Mouse (Mus musculus) midbrain, embryonic 13.5 days (tissue): ENCODE results near the gene Sh3gl1. TPM values are rescaled to one million over a fixed set of nuclear protein-coding genes. Genes with fewer than 3 reads are reported as not detected.
"Not testable (repeated sequence)": the region's sequence is repeated elsewhere in the genome, so short reads cannot be mapped to it uniquely, and the experiment has no call there.

Experiments
- ATAC-seq: fragments of 200-750 bp; cut with Nextera tagmentation; 2 replicates; pipeline ENCODE4 v1.8.0; 2017; ENCODE audit warnings: mild to moderate bottlenecking, moderate TSS enrichment, moderate library complexity
- H3K27ac ChIP-seq: fragments of 300-500 bp; sonication (generic); 2 replicates; pipeline ENCODE4 v1.5.1; 2015; ENCODE audit warnings: inconsistent platforms, mild to moderate bottlenecking, moderate library complexity
- H3K27me3 ChIP-seq: fragments of 300-500 bp; sonication (generic); 2 replicates; pipeline ENCODE4 v1.6.1; 2015; ENCODE audit warnings: mild to moderate bottlenecking, inconsistent platforms
- H3K36me3 ChIP-seq: fragments of 300-500 bp; sonication (generic); 2 replicates; pipeline ENCODE4 v1.6.1; 2015; ENCODE audit warnings: mild to moderate bottlenecking, inconsistent platforms
- H3K4me1 ChIP-seq: fragments of 300-500 bp; sonication (generic); replicated peaks from 2 replicates; pipeline ENCODE4 v1.6.1; 2015; ENCODE audit warnings: inconsistent platforms
- H3K4me2 ChIP-seq: fragments of 300-500 bp; sonication (generic); replicated peaks from 2 replicates; pipeline ENCODE4 v1.6.1; 2015; ENCODE audit warnings: moderate library complexity, mild to moderate bottlenecking, inconsistent platforms
- H3K4me3 ChIP-seq: fragments of 300-500 bp; sonication (generic); replicated peaks from 2 replicates; pipeline ENCODE4 v1.5.1; 2015; ENCODE audit warnings: mild to moderate bottlenecking, inconsistent platforms
- H3K9ac ChIP-seq: fragments of 300-500 bp; sonication (generic); replicated peaks from 2 replicates; pipeline ENCODE4 v1.6.1; 2015; ENCODE audit warnings: mild to moderate bottlenecking, inconsistent platforms
- H3K9me3 ChIP-seq: fragments of 300-500 bp; sonication (generic); 2 replicates; pipeline ENCODE4 v1.6.1; 2016; ENCODE audit warnings: mild to moderate bottlenecking, inconsistent platforms
- WGBS: fragments of 180-500 bp; shearing (Covaris S2); methylation state at CpG from one replicate; pipeline ENCODE4 v1.1.7; 2015; 5-methylcytosine and 5-hydroxymethylcytosine counted together
- polyA plus RNA-seq: library from polyadenylated mRNA; unstranded; fragments of >200 nt; fragmentation: Nextera tagmentation; extraction: Ambion mirVana; gene quantifications from 2 replicates; pipeline ENCODE4 v1.2.1, GENCODE M21; 2015

Sh3gl1 gene
- 113 and 123 TPM in 2 replicates for polyA plus RNA-seq

- Histone ChIP-seq H3K4me1 (peaks cover 55% of the 10 kb centered on the region), H3K27ac (peak within 1 kb of the TSS; percentile 90), H3K9me3 (no peaks in the 10 kb centered on the region), H3K4me2 (peak within 1 kb of the TSS; percentile 68), H3K27me3 (no peaks in the 10 kb centered on the region), H3K4me3 (peak within 1 kb of the TSS; percentile 88), H3K9ac (peak within 1 kb of the TSS; percentile 90), H3K36me3 (peaks cover 27% of the 10 kb centered on the region)
- under 1% methylated on average over 74 of the region's 74 CpGs for WGBS
- peak; percentile 89 for ATAC-seq
Measured at GRCm38 (mm10) chr17:56036176-56036900, at the start of gene Sh3gl1. TSS of gene Sh3gl1 (minus strand) at chr17:56036635.

- Histone ChIP-seq H3K27ac (peak overlapping the region; percentile 76), H3K4me3 (peak overlapping the region; percentile 86), H3K4me1 (peaks cover 32% of the 10 kb centered on the region), H3K27me3 (no peaks in the 10 kb centered on the region), H3K9ac (peak overlapping the region; percentile 84), H3K4me2 (peak overlapping the region; percentile 100), H3K9me3 (no peaks in the 10 kb centered on the region), H3K36me3 (peaks cover 28% of the 10 kb centered on the region)
- 3% methylated on average over 8 of the region's 8 CpGs for WGBS
- peak; percentile 64 for ATAC-seq
Measured at GRCm38 (mm10) chr17:56080781-56081585, 44.5 kb upstream of the Sh3gl1 start.

- H3K27ac ChIP-seq, result peak overlapping the region; percentile 79
- H3K9me3 ChIP-seq, result no peaks in the 10 kb centered on the region
- no peaks in the 10 kb centered on the region for H3K27me3 ChIP-seq
- H3K4me3 ChIP-seq, result peak overlapping the region; percentile 86
- peaks cover 37% of the 10 kb centered on the region for H3K4me1 ChIP-seq
- 1% methylated on average over 11 of the region's 11 CpGs for WGBS
- no peak for ATAC-seq
- H3K36me3 ChIP-seq, result peaks cover 20% of the 10 kb centered on the region
- peak overlapping the region; percentile 84 for H3K9ac ChIP-seq
- peak overlapping the region; percentile 100 for H3K4me2 ChIP-seq
Measured at GRCm38 (mm10) chr17:56079921-56080320, 43.5 kb upstream of the Sh3gl1 start.

- peak within 1 kb of the TSS; percentile 84 for H3K9ac ChIP-seq
- H3K27ac ChIP-seq, result peak within 1 kb of the TSS; percentile 79
- ATAC-seq, result peak; percentile 95
- H3K36me3 ChIP-seq, result peaks cover 17% of the 10 kb centered on the region
- under 1% methylated on average over 61 of the region's 61 CpGs for WGBS
- H3K27me3 ChIP-seq, result no peaks in the 10 kb centered on the region
- H3K4me1 ChIP-seq, result peaks cover 38% of the 10 kb centered on the region
- peak within 1 kb of the TSS; percentile 100 for H3K4me2 ChIP-seq
- peak within 1 kb of the TSS; percentile 86 for H3K4me3 ChIP-seq
- no peaks in the 10 kb centered on the region for H3K9me3 ChIP-seq
Measured at GRCm38 (mm10) chr17:56078880-56079795, 42.7 kb upstream of the Sh3gl1 start, which contains the start of gene Hdgfl2. TSS of gene Hdgfl2 (plus strand) at chr17:56079634.

- not testable (repeated sequence) for H3K27ac ChIP-seq, H3K27me3 ChIP-seq, ATAC-seq, H3K9ac ChIP-seq, H3K9me3 ChIP-seq
- Histone ChIP-seq H3K4me3 (peak overlapping the region; percentile 13; the same call in 1 of the 2 replicates), H3K4me2 (peak overlapping the region; percentile 34), H3K4me1 (peaks cover 44% of the 10 kb centered on the region), H3K36me3 (peaks cover 12% of the 10 kb centered on the region)
- WGBS, result 65% methylated on average over 9 of the region's 9 CpGs
Measured at GRCm38 (mm10) chr17:56078361-56078760, 41.9 kb upstream of the Sh3gl1 start.

GRCm38 (mm10) chr17:56077523-56077922, 41.1 kb upstream of the Sh3gl1 start:
- no peak for ATAC-seq
- no peaks in the 10 kb centered on the region for H3K27me3 ChIP-seq
- H3K4me2 ChIP-seq, result no peak overlapping the region
- no peak overlapping the region for H3K9ac ChIP-seq
- H3K27ac ChIP-seq, result no peak overlapping the region
- WGBS, result 92% methylated on average over 5 of the region's 5 CpGs
- H3K9me3 ChIP-seq, result no peaks in the 10 kb centered on the region
- peaks cover 41% of the 10 kb centered on the region for H3K4me1 ChIP-seq
- H3K36me3 ChIP-seq, result peaks cover 12% of the 10 kb centered on the region
- no peak overlapping the region for H3K4me3 ChIP-seq

- Histone ChIP-seq H3K36me3 (peaks cover 33% of the 10 kb centered on the region), H3K4me2 (peak within 1 kb of the TSS; percentile 73), H3K27ac (peak within 1 kb of the TSS; percentile 92), H3K27me3 (no peaks in the 10 kb centered on the region), H3K9ac (peak within 1 kb of the TSS; percentile 86), H3K4me1 (peaks cover 14% of the 10 kb centered on the region), H3K4me3 (peak within 1 kb of the TSS; percentile 80), H3K9me3 (no peaks in the 10 kb centered on the region)
- WGBS, result under 1% methylated on average over 35 of the region's 35 CpGs
- ATAC-seq, result peak; percentile 66
Measured at GRCm38 (mm10) chr17:56074827-56075208, 38.4 kb upstream of the Sh3gl1 start, which contains the start of gene Ubxn6. TSS of gene Ubxn6 (minus strand) at chr17:56075028.

- no peaks in the 10 kb centered on the region for H3K27me3 ChIP-seq
- H3K36me3 ChIP-seq, result peaks cover 39% of the 10 kb centered on the region
- 7% methylated on average over 22 of the region's 22 CpGs for WGBS
- no peaks in the 10 kb centered on the region for H3K9me3 ChIP-seq
- H3K4me2 ChIP-seq, result peak overlapping the region; percentile 73
- peak; percentile 1 for ATAC-seq
- peak overlapping the region; percentile 92 for H3K27ac ChIP-seq
- peak overlapping the region; percentile 80 for H3K4me3 ChIP-seq
- H3K4me1 ChIP-seq, result peaks cover 14% of the 10 kb centered on the region
- H3K9ac ChIP-seq, result peak overlapping the region; percentile 86
Measured at GRCm38 (mm10) chr17:56074097-56074826, 37.8 kb upstream of the Sh3gl1 start.

- no peak overlapping the region for H3K27ac ChIP-seq
- peaks cover 59% of the 10 kb centered on the region for H3K36me3 ChIP-seq
- H3K9me3 ChIP-seq, result no peaks in the 10 kb centered on the region
- H3K4me2 ChIP-seq, result no peak overlapping the region
- H3K27me3 ChIP-seq, result no peaks in the 10 kb centered on the region
- peaks cover 14% of the 10 kb centered on the region for H3K4me1 ChIP-seq
- ATAC-seq, result no peak
- WGBS, result 92% methylated on average over 5 of the region's 5 CpGs
- H3K9ac ChIP-seq, result no peak overlapping the region
- no peak overlapping the region for H3K4me3 ChIP-seq
Measured at GRCm38 (mm10) chr17:56072243-56072642, 35.8 kb upstream of the Sh3gl1 start.

GRCm38 (mm10) chr17:56071126-56071525, 34.7 kb upstream of the Sh3gl1 start:
- Histone ChIP-seq H3K27me3 (no peaks in the 10 kb centered on the region), H3K9ac (no peak overlapping the region), H3K4me1 (peaks cover 14% of the 10 kb centered on the region), H3K36me3 (peaks cover 70% of the 10 kb centered on the region), H3K9me3 (no peaks in the 10 kb centered on the region), H3K27ac (no peak overlapping the region), H3K4me3 (no peak overlapping the region), H3K4me2 (no peak overlapping the region)
- no peak for ATAC-seq

- Histone ChIP-seq H3K9me3 (no peaks in the 10 kb centered on the region), H3K27ac (no peak overlapping the region), H3K27me3 (no peaks in the 10 kb centered on the region), H3K4me3 (no peak overlapping the region), H3K4me2 (no peak overlapping the region), H3K9ac (0 out of 2 replicates have a peak overlapping the region, but pooled peaks have one; percentile 5), H3K4me1 (peaks cover 5% of the 10 kb centered on the region), H3K36me3 (peaks cover 90% of the 10 kb centered on the region)
- WGBS, result 97% methylated on average over 14 of the region's 14 CpGs
- ATAC-seq, result no peak
Measured at GRCm38 (mm10) chr17:56069066-56069465, 32.6 kb upstream of the Sh3gl1 start.
